Mouse (Mus musculus) midbrain, postnatal 0 days (tissue): ENCODE measurements at regions not wholly inside any gene's neighbourhood (a gene's known extent, or its start where the extent isn't known, plus 50 kb on each side); places are given as distances from the start of the nearest gene placed in this dataset.

Source experiments
- ATAC-seq: fragments of 200-750 bp; cut with Nextera tagmentation; 2 replicates; pipeline ENCODE4 v1.8.0; 2017; ENCODE audit warnings: moderate number of reproducible peaks, mild to moderate bottlenecking, moderate TSS enrichment, moderate library complexity; ENCODE audit not compliant: low FRiP score
- DNase-seq: peaks from one replicate; pipeline ENCODE4 v3.0.0-alpha.2; 2015; ENCODE audit warnings: low spot score
- H3K27ac ChIP-seq: fragments of 300-500 bp; sonication (generic); 2 replicates; pipeline ENCODE4 v1.5.1; 2014; ENCODE audit warnings: low read depth, mild to moderate bottlenecking, low read length, mixed read lengths
- H3K27me3 ChIP-seq: fragments of 300-500 bp; sonication (generic); 2 replicates; pipeline ENCODE4 v1.6.1; 2014; ENCODE audit warnings: low read length, control low read depth, mixed read lengths; ENCODE audit not compliant: insufficient read depth
- H3K36me3 ChIP-seq: fragments of 300-500 bp; sonication (generic); 2 replicates; pipeline ENCODE4 v1.6.1; 2014; ENCODE audit warnings: low read length, control low read depth, mixed read lengths; ENCODE audit not compliant: insufficient read depth
- H3K4me1 ChIP-seq: fragments of 300-500 bp; sonication (generic); 2 replicates; pipeline ENCODE4 v1.6.1; 2014; ENCODE audit warnings: mild to moderate bottlenecking, control low read depth, antibody characterized with exemption, low read length, mixed read lengths; ENCODE audit not compliant: insufficient read depth
- H3K4me2 ChIP-seq: fragments of 300-500 bp; sonication (generic); 2 replicates; pipeline ENCODE4 v1.6.1; 2014; ENCODE audit warnings: low read depth, mild to moderate bottlenecking, low read length, mixed read lengths; ENCODE audit not compliant: poor library complexity, severe bottlenecking
- H3K4me3 ChIP-seq: fragments of 300-500 bp; sonication (generic); 2 replicates; pipeline ENCODE4 v1.5.1; 2014; ENCODE audit warnings: low read depth, mild to moderate bottlenecking, low read length, moderate library complexity
- H3K9ac ChIP-seq: fragments of 300-500 bp; sonication (generic); replicated peaks from 2 replicates; pipeline ENCODE4 v1.6.1; 2014; ENCODE audit warnings: mild to moderate bottlenecking, low read length, moderate library complexity, mixed read lengths; ENCODE audit not compliant: poor library complexity, severe bottlenecking
- H3K9me3 ChIP-seq: fragments of 300-500 bp; sonication (generic); 2 replicates; pipeline ENCODE4 v1.6.1; 2016; ENCODE audit warnings: low read length, control low read depth
- CTCF ChIP-seq: IDR thresholded peaks from 2 replicates; pipeline ENCODE4 v1.5.1; 2016; ENCODE audit warnings: antibody characterized with exemption, mild to moderate bottlenecking
- WGBS: fragments of 180-500 bp; shearing (Covaris S2); extraction: QIAGEN DNeasy Blood & Tissue Kit; methylation state at CpG from one replicate; pipeline ENCODE4 v1.1.7; 2014; 5-methylcytosine and 5-hydroxymethylcytosine counted together

DNA sequence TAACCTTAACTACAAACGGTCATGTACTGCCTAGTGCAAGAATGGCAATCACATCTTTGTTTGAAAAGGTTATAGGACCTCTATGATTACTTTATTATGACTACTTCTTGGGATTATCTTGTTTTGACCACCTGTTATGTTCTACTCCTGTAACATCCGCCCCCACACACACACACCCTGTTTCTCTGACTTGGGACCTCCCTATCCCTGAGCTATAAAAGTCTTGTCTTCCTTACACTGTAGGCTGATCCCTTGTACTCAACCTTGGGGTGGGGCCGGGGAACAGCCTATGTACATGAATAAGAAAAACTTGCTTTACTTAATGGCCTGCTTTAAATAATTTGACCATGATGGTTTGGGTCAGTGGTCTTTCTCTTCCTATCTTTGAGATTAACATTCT is 240.7 kb upstream of the Dynlrb2 start:
- DNase-seq: no peak
- no peak for TF ChIP-seq CTCF
- Histone ChIP-seq H3K9me3 (no peaks in the 10 kb centered on the region), H3K27me3 (no peaks in the 10 kb centered on the region), H3K36me3 (no peaks in the 10 kb centered on the region), H3K4me2 (no peak overlapping the region), H3K27ac (no peak overlapping the region), H3K4me1 (no peaks in the 10 kb centered on the region), H3K4me3 (no peak overlapping the region), H3K9ac (no peak overlapping the region)
- WGBS: 94% methylated on average over 3 of the region's 3 CpGs
- ATAC-seq: no peak

DNA sequence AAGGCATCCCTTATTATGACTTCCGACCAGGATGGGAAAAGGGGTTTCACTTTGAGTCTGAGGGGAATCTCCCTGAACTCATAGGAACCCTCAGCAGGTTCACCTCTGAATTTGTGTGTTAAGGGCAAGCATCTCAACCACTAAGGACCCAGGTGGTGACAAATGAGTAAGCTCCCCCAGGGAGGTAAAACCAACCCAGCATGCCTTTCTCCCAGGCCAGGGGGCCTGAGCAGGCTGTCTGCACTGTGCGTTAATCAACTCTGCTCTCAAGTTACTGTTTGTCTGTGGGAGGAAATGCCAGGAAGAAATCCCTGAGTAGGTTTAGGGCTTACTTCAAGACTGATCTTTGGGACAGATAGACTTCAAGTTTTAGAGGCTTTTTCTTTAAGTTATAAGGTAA is 243.5 kb upstream of the Dynlrb2 start:
- no peak for ATAC-seq
- Histone ChIP-seq H3K9ac (no peak overlapping the region), H3K27ac (no peak overlapping the region), H3K4me1 (no peaks in the 10 kb centered on the region), H3K4me2 (no peak overlapping the region), H3K36me3 (no peaks in the 10 kb centered on the region), H3K9me3 (no peaks in the 10 kb centered on the region), H3K27me3 (no peaks in the 10 kb centered on the region), H3K4me3 (no peak overlapping the region)
- DNase-seq: no peak
- TF ChIP-seq CTCF: no peak
- WGBS: 55% methylated on average over 2 of the region's 2 CpGs

DNA sequence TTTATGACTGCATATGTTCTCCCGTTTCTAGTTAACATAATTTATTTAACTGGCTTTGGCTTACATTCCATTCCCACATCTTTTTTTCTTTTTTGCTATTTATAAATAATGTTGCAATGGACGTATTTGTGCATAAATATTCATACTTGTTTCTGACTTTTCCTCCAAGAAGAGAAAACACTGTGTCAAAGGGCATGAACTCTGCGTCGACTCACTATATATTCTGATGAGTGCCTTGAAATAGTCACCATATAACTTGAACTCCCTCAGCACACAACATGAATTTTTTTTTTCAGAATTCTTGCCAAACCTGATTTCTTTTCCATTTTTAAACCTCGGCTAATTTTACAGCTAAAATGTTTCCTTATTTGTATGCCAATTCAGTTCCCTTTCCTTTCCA is 249.4 kb upstream of the Dynlrb2 start:
- no peak overlapping the region for H3K4me2 ChIP-seq
- H3K9me3 ChIP-seq: no peaks in the 10 kb centered on the region
- DNase-seq (no peak), ATAC-seq (no peak)
- no peak overlapping the region for H3K27ac ChIP-seq
- no peak for TF ChIP-seq CTCF
- no peak overlapping the region for H3K9ac ChIP-seq
- no peaks in the 10 kb centered on the region for H3K4me1 ChIP-seq
- H3K36me3 ChIP-seq: no peaks in the 10 kb centered on the region
- H3K27me3 ChIP-seq: no peaks in the 10 kb centered on the region
- no peak overlapping the region for H3K4me3 ChIP-seq
- WGBS: 83% methylated on average over 5 of the region's 5 CpGs

DNA sequence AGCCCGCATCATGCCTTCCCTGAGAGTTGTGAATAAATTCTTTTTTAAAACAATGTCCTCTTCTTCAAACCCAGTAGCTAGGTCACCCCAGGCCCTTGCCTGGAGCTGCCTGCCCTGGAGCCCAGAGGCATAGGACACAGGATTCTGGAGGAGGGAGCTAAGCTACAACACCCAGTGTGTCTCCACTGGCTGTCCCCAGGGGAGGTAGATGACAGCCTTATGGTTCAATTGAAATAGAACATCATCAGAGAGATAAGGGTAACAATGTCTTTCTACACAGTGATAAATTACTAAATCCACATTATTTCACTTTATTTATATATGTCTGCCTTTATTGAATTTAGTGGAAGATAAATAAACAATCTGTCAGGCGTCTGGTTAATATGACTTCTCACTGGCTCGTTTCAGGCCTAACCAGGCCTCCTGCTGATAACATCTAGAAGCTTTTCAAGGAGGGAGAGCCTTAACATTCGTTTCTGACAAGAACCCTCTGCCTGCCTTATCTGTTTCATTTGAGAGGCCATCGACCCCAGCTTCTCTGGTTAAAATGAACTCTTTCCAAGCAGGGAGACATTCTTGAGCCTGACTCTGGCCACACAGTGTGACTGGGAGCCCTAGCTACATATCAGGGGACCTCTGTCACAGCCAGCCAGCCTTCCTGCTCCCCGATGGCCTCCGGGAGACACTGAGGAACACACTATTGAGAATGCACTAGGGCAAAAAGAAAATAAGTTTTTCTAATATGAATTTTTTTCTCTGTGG is 252.1 kb upstream of the Dynlrb2 start:
- H3K4me1 ChIP-seq: no peaks in the 10 kb centered on the region
- no peaks in the 10 kb centered on the region for H3K36me3 ChIP-seq
- no peak overlapping the region for H3K4me2 ChIP-seq
- no peak for ATAC-seq
- WGBS: 68% methylated on average over 7 of the region's 7 CpGs
- DNase-seq: no peak
- no peaks in the 10 kb centered on the region for H3K9me3 ChIP-seq
- H3K4me3 ChIP-seq: no peak overlapping the region
- H3K9ac ChIP-seq: no peak overlapping the region
- no peaks in the 10 kb centered on the region for H3K27me3 ChIP-seq
- TF ChIP-seq CTCF: no peak
- H3K27ac ChIP-seq: no peak overlapping the region

DNA sequence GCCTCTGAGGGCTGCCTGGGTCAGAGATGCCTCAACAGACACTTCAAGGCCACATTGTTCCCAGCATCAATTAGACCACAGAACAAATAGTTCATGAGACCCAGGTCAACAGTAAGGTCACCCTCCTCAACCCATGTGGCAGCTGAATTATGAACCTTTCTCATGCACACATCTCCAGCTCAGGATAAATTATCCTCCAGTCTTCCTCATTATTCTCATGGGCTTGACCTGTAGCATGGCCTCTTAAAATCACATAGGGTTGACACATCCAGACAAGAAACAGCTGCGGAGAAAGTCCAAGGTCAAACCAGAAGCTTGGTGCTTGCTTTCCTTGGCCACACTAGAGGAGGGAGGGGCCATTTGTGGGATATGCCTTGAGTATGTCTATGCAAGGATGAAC is 256.4 kb upstream of the Dynlrb2 start:
- no peak overlapping the region for H3K27ac ChIP-seq
- no peak for TF ChIP-seq CTCF
- H3K4me2 ChIP-seq: no peak overlapping the region
- ATAC-seq (no peak), DNase-seq (no peak)
- no peaks in the 10 kb centered on the region for H3K36me3 ChIP-seq
- H3K4me3 ChIP-seq: no peak overlapping the region
- 94% methylated on average over 1 of the region's 1 CpGs for WGBS
- no peaks in the 10 kb centered on the region for H3K9me3 ChIP-seq
- H3K4me1 ChIP-seq: no peaks in the 10 kb centered on the region
- no peaks in the 10 kb centered on the region for H3K27me3 ChIP-seq
- no peak overlapping the region for H3K9ac ChIP-seq

DNA sequence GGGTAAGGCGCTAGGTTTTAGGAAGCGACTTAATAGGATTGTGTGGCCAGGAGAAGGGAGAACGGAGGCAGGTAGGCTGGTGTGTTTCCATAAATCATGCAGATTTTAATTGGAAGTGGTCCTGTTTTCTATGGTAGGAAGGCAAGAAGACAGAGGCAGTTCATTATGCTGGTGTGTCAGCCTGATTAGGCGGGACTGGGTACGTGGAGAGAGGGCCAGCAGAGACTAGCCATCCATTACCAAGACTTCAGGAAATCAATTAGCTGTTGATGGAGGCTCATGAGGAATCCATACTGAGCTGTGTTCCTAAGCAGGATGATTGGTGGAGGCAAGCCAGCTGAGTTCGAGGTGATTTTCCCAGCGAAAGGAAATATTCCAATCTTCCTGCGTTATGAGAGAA is 261.3 kb upstream of the Dynlrb2 start:
- ATAC-seq (no peak), DNase-seq (peak; percentile 4)
- no peak for TF ChIP-seq CTCF

More for the DNA sequence above, 261.3 kb upstream of the Dynlrb2 start:
- WGBS: 63% methylated on average over 8 of the region's 8 CpGs
- H3K36me3 ChIP-seq: no peaks in the 10 kb centered on the region
- no peak overlapping the region for H3K4me3 ChIP-seq
- H3K4me1 ChIP-seq: no peaks in the 10 kb centered on the region
- H3K27ac ChIP-seq: no peak overlapping the region
- no peaks in the 10 kb centered on the region for H3K27me3 ChIP-seq
- H3K9ac ChIP-seq: no peak overlapping the region
- H3K9me3 ChIP-seq: no peaks in the 10 kb centered on the region
- no peak overlapping the region for H3K4me2 ChIP-seq
